Mouse (Mus musculus): Measurements from ENCODE around the gene Gm29776.

Gm29776 gene

GRCm38 (mm10) chr14:54698733-54699132 is at the start of gene Gm29776:
TSS of gene Gm29776 (minus strand) at chr14:54698833.
- DNase-seq (ENCODE audit: low spot score) = no peak

GRCm38 (mm10) chr14:54746038-54746437 is 47.4 kb upstream of the Gm29776 start:
- DNase-seq (ENCODE audit: low spot score) = peak; percentile 39

DNA sequence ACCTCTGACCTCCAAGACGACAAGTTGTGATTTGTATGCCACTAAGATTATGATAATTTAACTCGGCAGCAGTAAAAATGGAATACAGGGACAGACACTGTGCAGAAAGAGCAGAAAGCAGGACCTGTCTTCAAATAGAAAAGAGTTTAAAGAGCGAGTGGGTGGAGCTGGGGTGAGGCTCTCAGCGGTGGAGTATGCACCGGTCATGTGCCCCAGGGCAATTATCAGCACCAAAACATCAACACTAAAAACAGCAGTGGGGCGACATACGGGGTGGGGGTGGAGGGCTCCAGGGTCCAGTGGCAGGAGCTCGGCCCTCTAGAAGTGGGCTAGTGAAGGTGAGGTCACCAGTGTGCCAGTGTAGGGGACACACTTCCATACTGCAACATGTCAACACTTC is 45.8 kb upstream of the Gm29776 start:
- peak; percentile 48 for DNase-seq (ENCODE audit: low spot score)

DNA sequence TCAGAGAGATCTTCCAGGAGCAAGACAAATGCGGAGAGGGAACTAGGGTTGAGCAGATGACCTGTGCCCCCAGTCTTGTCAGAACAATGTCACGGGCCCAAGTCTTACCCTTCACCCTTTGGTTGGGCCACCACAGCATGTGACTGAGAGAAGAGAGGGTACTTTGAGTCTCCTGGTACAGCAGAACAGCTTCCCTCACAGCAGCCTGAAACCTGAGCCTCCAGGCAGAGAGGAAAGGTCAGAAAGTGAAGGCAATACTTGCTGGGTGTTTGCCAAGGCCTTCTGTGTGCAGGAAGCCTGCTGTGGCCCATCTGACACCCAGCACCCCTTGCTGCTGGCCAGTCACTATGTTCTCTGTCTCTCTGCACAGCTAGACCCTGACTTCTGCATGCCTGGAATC is 43.7 kb upstream of the Gm29776 start:
- DNase-seq (ENCODE audit: low spot score) = peak; percentile 88

DNA sequence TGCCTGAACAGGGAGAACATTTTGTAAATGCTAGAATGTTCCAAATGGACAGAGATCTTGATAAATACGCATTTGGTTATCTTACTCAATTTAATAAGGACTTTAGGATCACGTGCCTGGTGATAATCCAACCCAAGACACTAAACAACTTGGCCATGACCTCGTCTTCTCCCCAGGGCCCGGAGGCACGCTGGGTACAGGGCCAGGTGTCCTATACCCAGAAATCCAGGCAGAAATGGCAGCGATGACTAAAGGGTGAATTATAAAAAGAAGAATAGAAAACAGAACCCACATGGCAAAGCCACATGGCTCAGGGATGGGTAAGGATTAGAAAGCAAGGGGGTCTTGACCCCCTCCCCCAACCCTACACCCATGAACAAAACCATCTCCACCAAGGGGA is 43.1 kb upstream of the Gm29776 start:
- DNase-seq (ENCODE audit: low spot score) = no peak

DNA sequence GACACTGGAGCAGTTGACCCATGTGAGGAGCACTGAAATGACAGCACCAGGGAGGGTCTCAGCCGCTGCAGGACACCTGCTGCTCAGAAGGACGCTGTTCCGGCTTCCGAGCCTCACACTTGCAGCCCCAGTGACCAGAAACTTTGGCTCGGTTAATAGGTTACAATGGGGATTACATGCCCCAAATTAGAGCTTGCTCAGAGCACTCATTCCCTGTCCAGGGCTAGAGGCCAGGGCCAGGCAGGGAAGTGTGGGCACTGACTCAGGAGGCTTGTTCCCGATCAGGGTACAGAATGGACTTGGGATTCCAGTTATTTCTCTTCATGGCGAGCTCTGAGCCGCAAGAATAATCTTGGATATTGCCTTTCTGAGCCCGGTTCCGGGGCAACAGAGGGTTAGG is 39.0 kb upstream of the Gm29776 start:
- no peak for DNase-seq (ENCODE audit: low spot score)

- no peak for DNase-seq (ENCODE audit: low spot score)
Observed at GRCm38 (mm10) chr14:54736555-54737552, 38.2 kb upstream of the Gm29776 start.

DNA sequence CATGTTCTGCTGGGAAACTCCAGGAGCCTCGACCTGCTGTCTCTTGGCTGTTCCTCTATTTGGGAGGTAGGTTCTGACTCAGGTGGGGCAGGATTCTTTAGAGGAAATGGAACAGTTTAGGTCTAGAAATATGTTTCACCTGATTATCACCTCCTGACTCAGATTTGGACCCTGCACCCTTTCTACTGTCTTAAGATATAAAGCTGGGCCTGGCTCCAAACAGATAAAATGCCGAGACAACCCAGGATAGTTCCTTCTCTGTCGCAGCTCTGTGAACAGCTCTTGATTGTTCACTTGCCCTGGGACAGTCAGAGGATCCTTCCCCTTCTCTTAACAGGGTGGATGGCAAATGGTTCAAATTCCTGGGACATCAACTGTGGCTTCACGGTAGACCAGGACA is 36.6 kb upstream of the Gm29776 start:
- DNase-seq (ENCODE audit: low spot score) = no peak

GRCm38 (mm10) chr14:54734004-54734403 is 35.4 kb upstream of the Gm29776 start:
- DNase-seq (ENCODE audit: low spot score) = no peak

GRCm38 (mm10) chr14:54732206-54732605 is 33.6 kb upstream of the Gm29776 start:
- no peak for DNase-seq (ENCODE audit: low spot score)

DNA sequence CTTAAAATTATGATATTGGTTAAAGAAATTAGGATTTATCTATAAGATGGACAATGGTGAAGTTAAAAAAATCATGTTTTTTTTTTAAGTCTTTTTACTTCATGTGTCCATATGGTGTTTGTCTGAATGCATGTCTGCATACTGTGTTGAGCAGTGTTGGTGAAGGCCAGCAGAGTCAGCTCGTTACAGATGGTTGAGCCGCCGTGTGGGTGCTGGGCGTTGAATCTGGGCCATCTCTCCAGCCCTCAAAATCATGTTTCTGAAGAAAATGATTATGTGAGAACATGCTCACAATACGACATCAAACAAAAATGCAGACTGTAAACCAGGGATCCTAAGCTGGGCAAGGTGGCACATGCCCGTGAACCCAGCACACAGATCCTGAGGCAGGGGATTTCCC is 31.7 kb upstream of the Gm29776 start:
- no peak for DNase-seq (ENCODE audit: low spot score)

DNA sequence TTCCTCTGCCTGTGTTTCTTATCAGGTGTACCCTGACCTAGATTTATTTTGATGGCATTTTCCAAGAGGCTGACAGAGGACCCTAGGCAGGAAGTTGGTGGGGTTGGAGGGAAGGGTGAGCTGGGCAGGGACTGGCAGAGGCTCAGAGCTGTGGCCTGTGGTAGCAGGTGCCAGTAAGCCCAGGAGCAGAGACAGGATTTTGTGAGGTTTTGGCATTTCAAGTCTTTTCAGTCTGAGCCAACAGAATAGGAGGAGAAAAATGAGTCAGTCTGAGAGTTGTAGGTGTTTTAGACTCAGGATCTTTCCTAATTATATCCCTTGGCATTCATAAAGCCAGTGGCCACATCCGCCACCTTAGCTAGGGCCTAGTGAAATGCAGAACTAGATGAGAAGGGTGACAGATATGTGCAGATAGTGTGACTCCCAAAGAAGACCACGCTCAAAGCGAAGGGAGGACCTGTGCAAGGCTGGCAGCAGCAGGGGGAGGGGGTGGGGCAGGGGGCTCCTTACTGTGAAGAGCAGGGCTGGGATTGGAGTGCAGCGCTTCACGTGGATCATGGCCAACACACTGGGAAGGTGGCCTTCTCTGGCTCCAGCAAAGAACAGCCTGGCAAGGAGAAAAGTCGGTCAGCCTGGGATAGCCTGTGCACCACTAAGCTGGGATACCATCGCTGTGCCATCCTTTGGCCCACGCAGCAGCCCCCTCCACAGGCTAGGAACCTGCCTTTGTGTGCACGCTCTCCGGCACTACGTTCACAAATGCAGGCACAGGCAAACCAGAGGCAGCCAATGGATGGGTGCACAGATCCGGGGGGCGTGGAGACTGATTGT is 30.4 kb upstream of the Gm29776 start:
- DNase-seq (ENCODE audit: low spot score) = no peak

DNA sequence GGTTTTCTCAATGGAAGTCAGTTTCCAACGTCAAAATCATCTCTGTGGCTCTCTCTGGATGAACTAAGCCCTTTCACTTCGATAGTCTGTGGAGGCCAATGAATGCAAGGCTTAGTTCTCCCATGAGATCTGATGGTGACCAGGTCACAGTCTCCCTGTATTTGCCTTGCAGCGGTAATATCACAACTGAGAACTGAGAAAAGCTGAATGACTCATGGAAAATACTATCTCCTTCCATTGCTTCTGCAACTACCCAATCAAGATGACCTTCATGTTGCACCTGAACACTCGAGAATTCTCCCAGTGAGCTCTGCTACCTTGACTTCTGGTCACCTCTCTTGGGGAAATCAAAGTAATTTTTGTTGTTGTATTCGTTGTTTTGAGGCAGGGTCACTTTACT is 28.9 kb upstream of the Gm29776 start:
- no peak for DNase-seq (ENCODE audit: low spot score)

- no peak for DNase-seq (ENCODE audit: low spot score)
Observed at GRCm38 (mm10) chr14:54724049-54724448, 25.4 kb upstream of the Gm29776 start.

DNA sequence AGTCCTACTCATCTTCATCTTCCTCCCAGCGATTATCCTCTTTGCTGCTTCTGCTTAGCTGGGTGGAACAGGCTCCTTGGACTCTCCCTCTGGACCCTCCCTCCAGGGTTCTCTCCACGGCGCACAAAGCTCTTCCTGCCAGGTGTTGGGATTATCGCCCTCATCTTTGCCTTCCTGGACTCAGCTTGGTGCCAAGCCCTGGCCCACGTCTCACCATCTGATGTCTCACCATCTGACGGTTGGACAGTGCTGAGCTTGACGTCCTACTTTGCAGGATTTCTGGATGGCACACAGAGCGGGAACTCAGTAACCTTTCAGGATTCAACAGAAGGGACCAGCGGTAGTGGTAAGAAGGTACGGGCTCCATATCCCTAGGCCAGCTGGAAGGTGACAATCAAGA is 23.1 kb upstream of the Gm29776 start:
- DNase-seq (ENCODE audit: low spot score) = no peak

- DNase-seq (ENCODE audit: low spot score) = no peak
Observed at GRCm38 (mm10) chr14:54720654-54721350, 22.2 kb upstream of the Gm29776 start.

DNA sequence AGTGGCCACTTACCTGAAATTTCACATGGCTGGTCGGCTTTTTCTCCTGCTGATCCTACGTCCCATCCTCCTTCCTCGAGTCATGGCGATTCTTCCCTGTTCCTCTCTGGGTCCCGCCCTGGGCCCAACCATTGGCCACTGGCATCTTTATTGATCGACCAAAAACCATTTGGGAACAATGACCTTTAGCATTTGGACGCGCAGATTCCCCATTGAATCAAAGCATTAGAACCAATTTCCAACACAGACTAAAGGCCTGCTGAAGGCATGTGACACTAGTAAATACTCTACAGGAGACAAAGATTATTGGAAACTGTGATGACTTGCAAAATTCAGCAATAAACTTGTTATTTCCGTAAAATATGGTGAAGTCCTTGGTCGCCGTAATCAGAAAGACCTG is 21.4 kb upstream of the Gm29776 start:
- DNase-seq (ENCODE audit: low spot score) = no peak

DNA sequence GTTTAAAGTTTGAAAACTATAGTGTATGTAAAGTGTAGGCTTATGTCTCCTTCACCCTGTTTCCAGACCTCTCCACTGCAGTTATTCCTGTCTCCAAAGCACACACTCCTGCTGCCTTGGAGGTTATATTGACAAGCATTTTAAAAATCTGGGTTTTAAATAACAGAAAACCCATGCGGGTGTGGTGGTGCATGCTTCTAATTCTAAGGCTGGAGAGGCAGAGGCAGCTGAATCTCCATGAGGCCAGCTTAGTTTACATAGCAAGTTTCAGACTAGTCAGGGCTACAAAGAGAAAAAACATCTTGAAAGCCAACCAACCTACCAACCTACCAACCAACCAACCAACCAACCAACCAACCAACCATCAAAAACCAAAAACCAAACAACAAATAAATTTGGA is 16.8 kb upstream of the Gm29776 start:
- DNase-seq (ENCODE audit: low spot score) = no peak

- peak; percentile 48 for DNase-seq (ENCODE audit: low spot score)
Observed at GRCm38 (mm10) chr14:54714617-54715081, 16.0 kb upstream of the Gm29776 start.

GRCm38 (mm10) chr14:54714121-54714520 is 15.5 kb upstream of the Gm29776 start:
- peak; percentile 80 for DNase-seq (ENCODE audit: low spot score)

GRCm38 (mm10) chr14:54712861-54713260 is 14.2 kb upstream of the Gm29776 start:
- no peak for DNase-seq (ENCODE audit: low spot score)

- DNase-seq (ENCODE audit: low spot score) = no peak
Observed at GRCm38 (mm10) chr14:54712074-54712473, 13.4 kb upstream of the Gm29776 start, which contains the start of gene Cebpe. TSS of gene Cebpe (minus strand) at chr14:54712174.
